Mouse (Mus musculus) stomach, postnatal 0 days (tissue): ENCODE measurements at regions not wholly inside any gene's neighbourhood (a gene's known extent, or its start where the extent isn't known, plus 50 kb on each side); places are given as distances from the start of the nearest gene placed in this dataset.

Experiments used
- ATAC-seq: fragments of 200-750 bp; cut with Nextera tagmentation; 2 replicates; pipeline ENCODE4 v1.8.0; 2017; ENCODE audit not compliant: low FRiP score, low TSS enrichment
- DNase-seq: peaks from one replicate; pipeline ENCODE4 v3.0.0-alpha.2; 2016; ENCODE audit warnings: low spot score
- H3K27ac ChIP-seq: fragments of 300-500 bp; sonication (generic); replicated peaks from 2 replicates; pipeline ENCODE4 v1.5.1; 2014; ENCODE audit warnings: mild to moderate bottlenecking, control low read depth
- H3K27me3 ChIP-seq: fragments of 300-500 bp; sonication (generic); 2 replicates; pipeline ENCODE4 v1.6.1; 2014; ENCODE audit warnings: low read length; ENCODE audit not compliant: control insufficient read depth, insufficient read depth
- H3K36me3 ChIP-seq: fragments of 300-500 bp; sonication (generic); 2 replicates; pipeline ENCODE4 v1.6.1; 2014; ENCODE audit warnings: low read length, mixed read lengths; ENCODE audit not compliant: control insufficient read depth, insufficient read depth
- H3K4me1 ChIP-seq: fragments of 300-500 bp; sonication (generic); replicated peaks from 2 replicates; pipeline ENCODE4 v1.6.1; 2014; ENCODE audit warnings: antibody characterized with exemption; ENCODE audit not compliant: control insufficient read depth, insufficient read depth
- H3K4me2 ChIP-seq: fragments of 300-500 bp; sonication (generic); replicated peaks from 2 replicates; pipeline ENCODE4 v1.6.1; 2014; ENCODE audit warnings: low read depth, mild to moderate bottlenecking, control low read depth, moderate library complexity
- H3K4me3 ChIP-seq: fragments of 300-500 bp; sonication (generic); 2 replicates; pipeline ENCODE4 v1.5.1; 2014; ENCODE audit warnings: low read depth, low read length, control low read depth
- H3K9ac ChIP-seq: fragments of 300-500 bp; sonication (generic); 2 replicates; pipeline ENCODE4 v1.6.1; 2014; ENCODE audit warnings: mild to moderate bottlenecking, low read length, control low read depth, mixed read lengths
- H3K9me3 ChIP-seq: fragments of 300-500 bp; sonication (generic); 2 replicates; pipeline ENCODE4 v1.6.1; 2016; ENCODE audit warnings: low read length; ENCODE audit not compliant: control insufficient read depth
- CTCF ChIP-seq: IDR thresholded peaks from 2 replicates; pipeline ENCODE4 v1.5.1; 2016; ENCODE audit warnings: antibody characterized with exemption, low read depth, mild to moderate bottlenecking, moderate library complexity
- EP300 ChIP-seq: optimal IDR thresholded peaks from 2 replicates; pipeline ENCODE3; 2016; ENCODE audit warnings: antibody characterized with exemption
- WGBS: fragments of 180-500 bp; shearing (Covaris S2); extraction: QIAGEN DNeasy Blood & Tissue Kit; methylation state at CpG from one replicate; pipeline ENCODE4 v1.1.7; 2014; 5-methylcytosine and 5-hydroxymethylcytosine counted together

GRCm38 (mm10) chr10:96980832-96981515, 364.2 kb downstream of the Btg1 start:
- WGBS: 68% methylated on average over 9 of the region's 9 CpGs
- no peak overlapping the region for H3K9ac ChIP-seq
- no peak overlapping the region for H3K4me3 ChIP-seq
- no peaks in the 10 kb centered on the region for H3K36me3 ChIP-seq
- no peaks in the 10 kb centered on the region for H3K4me1 ChIP-seq
- H3K27me3 ChIP-seq: no peaks in the 10 kb centered on the region
- no peak overlapping the region for H3K27ac ChIP-seq
- no peaks in the 10 kb centered on the region for H3K9me3 ChIP-seq
- ATAC-seq (no peak), DNase-seq (no peak)
- no peak overlapping the region for H3K4me2 ChIP-seq
- TF ChIP-seq EP300: no peak
- TF ChIP-seq CTCF: no peak

GRCm38 (mm10) chr10:96981516-96981869, 364.7 kb downstream of the Btg1 start:
- no peak overlapping the region for H3K27ac ChIP-seq
- H3K9me3 ChIP-seq: no peaks in the 10 kb centered on the region
- no peak overlapping the region for H3K4me2 ChIP-seq
- H3K27me3 ChIP-seq: no peaks in the 10 kb centered on the region
- H3K4me3 ChIP-seq: no peak overlapping the region
- H3K9ac ChIP-seq: no peak overlapping the region
- no peak for TF ChIP-seq EP300
- no peak; the same call in 1 of the 2 replicates for ATAC-seq
- no peaks in the 10 kb centered on the region for H3K36me3 ChIP-seq
- peak; percentile 16 for DNase-seq
- 86% methylated on average over 2 of the region's 2 CpGs for WGBS
- no peaks in the 10 kb centered on the region for H3K4me1 ChIP-seq

- DNase-seq: no peak
- Histone ChIP-seq H3K4me2 (no peak overlapping the region), H3K4me3 (no peak overlapping the region), H3K36me3 (no peaks in the 10 kb centered on the region), H3K4me1 (no peaks in the 10 kb centered on the region), H3K27ac (no peak overlapping the region), H3K9me3 (no peaks in the 10 kb centered on the region), H3K27me3 (no peaks in the 10 kb centered on the region), H3K9ac (no peak overlapping the region)
- no peak for ATAC-seq
- no peak for TF ChIP-seq CTCF
- no peak for TF ChIP-seq EP300
Observed at GRCm38 (mm10) chr10:97000871-97001270, 384.1 kb downstream of the Btg1 start.

- Histone ChIP-seq H3K36me3 (no peaks in the 10 kb centered on the region), H3K27me3 (no peaks in the 10 kb centered on the region), H3K27ac (no peak overlapping the region), H3K4me1 (no peaks in the 10 kb centered on the region), H3K9me3 (no peaks in the 10 kb centered on the region), H3K4me3 (no peak overlapping the region), H3K9ac (no peak overlapping the region), H3K4me2 (no peak overlapping the region)
- TF ChIP-seq EP300 (no peak), CTCF (no peak)
- ATAC-seq (no peak), DNase-seq (no peak)
Observed at GRCm38 (mm10) chr10:97008873-97009272, 392.1 kb downstream of the Btg1 start.

GRCm38 (mm10) chr10:97009859-97010258, 393.1 kb downstream of the Btg1 start:
- Histone ChIP-seq H3K27me3 (no peaks in the 10 kb centered on the region), H3K4me1 (no peaks in the 10 kb centered on the region), H3K4me3 (no peak overlapping the region), H3K36me3 (no peaks in the 10 kb centered on the region), H3K27ac (no peak overlapping the region), H3K9ac (no peak overlapping the region), H3K4me2 (no peak overlapping the region), H3K9me3 (no peaks in the 10 kb centered on the region)
- ATAC-seq (no peak), DNase-seq (no peak)
- WGBS: 74% methylated on average over 1 of the region's 1 CpGs
- TF ChIP-seq CTCF: no peak
- TF ChIP-seq EP300: no peak

GRCm38 (mm10) chr10:97018641-97019040, 401.8 kb downstream of the Btg1 start:
- DNase-seq: no peak
- WGBS: 38% methylated on average over 3 of the region's 3 CpGs
- H3K4me1 ChIP-seq: no peaks in the 10 kb centered on the region
- no peak overlapping the region for H3K4me3 ChIP-seq
- ATAC-seq: no peak
- no peak for TF ChIP-seq EP300
- TF ChIP-seq CTCF: no peak
- H3K9ac ChIP-seq: no peak overlapping the region
- no peak overlapping the region for H3K4me2 ChIP-seq
- H3K36me3 ChIP-seq: no peaks in the 10 kb centered on the region
- no peak overlapping the region for H3K27ac ChIP-seq
- no peaks in the 10 kb centered on the region for H3K27me3 ChIP-seq
- H3K9me3 ChIP-seq: no peaks in the 10 kb centered on the region
